Mouse (Mus musculus) MEL (cell line): ENCODE results near the gene Slc22a23. TPM values are rescaled to one million over a fixed set of nuclear protein-coding genes. Genes with fewer than 3 reads are reported as not detected.

ENCODE experiments used
- DNase-seq: peaks from one replicate; pipeline ENCODE4 v3.0.0; 2011; ENCODE audit warnings: low read depth, low spot score
- H3K27ac ChIP-seq: 2 replicates; pipeline ENCODE4 v1.5.1; 2012; ENCODE audit warnings: low read depth, mild to moderate bottlenecking, control low read depth, low read length, moderate library complexity; ENCODE audit not compliant: control insufficient read depth
- H3K27me3 ChIP-seq, 2 experiments: fragments of 150-350 bp in 1 of 2; sonication (generic) in 1 of 2; 2 replicates each; pipeline ENCODE4 v1.6.1; 2012; ENCODE audit warnings: low read length in 2 of 2, mild to moderate bottlenecking in 2 of 2, improper control_type of control experiment in 1 of 2, moderate library complexity in 1 of 2; ENCODE audit not compliant: insufficient read depth in 2 of 2, control insufficient read depth in 1 of 2
- H3K36me3 ChIP-seq, 2 experiments: 2 replicates each; pipeline ENCODE4 v1.6.1; 2012 to 2014; ENCODE audit warnings: low read length in 2 of 2, improper control_type of control experiment in 1 of 2, inconsistent platforms in 1 of 2, mild to moderate bottlenecking in 1 of 2; ENCODE audit not compliant: insufficient read depth in 2 of 2, control insufficient read depth in 1 of 2
- H3K4me1 ChIP-seq, 2 experiments: fragments of 150-350 bp in 1 of 2; sonication (generic) in 1 of 2; 2 replicates each; pipeline ENCODE4 v1.6.1; 2012; ENCODE audit warnings: low read length in 2 of 2, improper control_type of control experiment in 1 of 2, mild to moderate bottlenecking in 1 of 2; ENCODE audit not compliant: insufficient read depth in 2 of 2, control insufficient read depth in 1 of 2
- H3K4me3 ChIP-seq, 2 experiments: fragments of 150-350 bp in 1 of 2; sonication (generic) in 1 of 2; 2 replicates each; pipeline ENCODE4 v1.5.1; 2012; ENCODE audit warnings: low read depth in 2 of 2, low read length in 2 of 2, mild to moderate bottlenecking in 2 of 2, moderate library complexity in 2 of 2, control low read depth in 1 of 2, improper control_type of control experiment in 1 of 2; ENCODE audit not compliant: control insufficient read depth in 1 of 2, insufficient read depth in 1 of 2
- H3K79me2 ChIP-seq: 2 replicates; pipeline ENCODE4 v1.6.1; 2012; ENCODE audit warnings: mild to moderate bottlenecking, low read length, moderate library complexity; ENCODE audit not compliant: control insufficient read depth, poor library complexity, insufficient read depth
- H3K9ac ChIP-seq: 2 replicates; pipeline ENCODE4 v1.6.1; 2012; ENCODE audit warnings: low read depth, mild to moderate bottlenecking, control low read depth, low read length, moderate library complexity; ENCODE audit not compliant: control insufficient read depth, poor library complexity, severe bottlenecking
- H3K9me3 ChIP-seq: fragments of 150-350 bp; sonication (generic); replicated peaks from 2 replicates; pipeline ENCODE4 v1.6.1; 2012; ENCODE audit warnings: mild to moderate bottlenecking, low read length, improper control_type of control experiment, moderate library complexity; ENCODE audit not compliant: insufficient read depth
- CHD1 ChIP-seq: IDR thresholded peaks from 2 replicates; pipeline ENCODE4 v1.6.1; 2012; ENCODE audit warnings: low read depth, mild to moderate bottlenecking, inconsistent platforms, low read length, improper control_type of control experiment
- CHD2 ChIP-seq: IDR thresholded peaks from 2 replicates; pipeline ENCODE4 v1.6.1; 2011; ENCODE audit warnings: low read length, improper control_type of control experiment
- CTCF ChIP-seq, 3 experiments: IDR thresholded peaks in 2 of 3; conservative IDR thresholded peaks in 1 of 3; 2 replicates each; pipeline ENCODE4 v1.5.1; 2011 to 2012; ENCODE audit warnings: low read length in 3 of 3, low read depth in 2 of 3, mild to moderate bottlenecking in 2 of 3, improper control_type of control experiment in 1 of 3, inconsistent platforms in 1 of 3, mixed read lengths in 1 of 3, moderate library complexity in 1 of 3; ENCODE audit not compliant: control insufficient read depth in 1 of 3, insufficient read depth in 1 of 3, poor library complexity in 1 of 3, severe bottlenecking in 1 of 3
- EP300 ChIP-seq, 2 experiments: IDR thresholded peaks; 2 replicates each; pipeline ENCODE4 v1.6.1; 2011; ENCODE audit warnings: improper control_type of control experiment in 2 of 2, low read length in 2 of 2, low read depth in 1 of 2, mild to moderate bottlenecking in 1 of 2
- GATA1 ChIP-seq: IDR thresholded peaks from 2 replicates; pipeline ENCODE4 v1.6.1; 2011; ENCODE audit warnings: low read depth, low read length, improper control_type of control experiment
- HCFC1 ChIP-seq: IDR thresholded peaks from 2 replicates; pipeline ENCODE4 v1.6.1; 2012; ENCODE audit warnings: low read depth, mild to moderate bottlenecking, inconsistent platforms, low read length, improper control_type of control experiment, moderate library complexity
- JUND ChIP-seq: IDR thresholded peaks from 2 replicates; pipeline ENCODE4 v1.6.1; 2011; ENCODE audit warnings: low read depth, mild to moderate bottlenecking, improper control_type of control experiment, low read length
- KAT2A ChIP-seq: conservative IDR thresholded peaks from 2 replicates; pipeline ENCODE4 v1.6.1; 2012; ENCODE audit warnings: low read depth, low read length, improper control_type of control experiment, inconsistent platforms
- MAZ ChIP-seq: IDR thresholded peaks from 2 replicates; pipeline ENCODE4 v1.6.1; 2012; ENCODE audit warnings: low read depth, mild to moderate bottlenecking, inconsistent platforms, low read length, improper control_type of control experiment
- MEF2A ChIP-seq: IDR thresholded peaks from 2 replicates; pipeline ENCODE4 v1.6.1; 2014; ENCODE audit warnings: low read depth, mild to moderate bottlenecking, inconsistent platforms, low read length, improper control_type of control experiment; ENCODE audit not compliant: poor library complexity, insufficient replicate concordance, severe bottlenecking; ENCODE audit errors: extremely low read depth
- MYB ChIP-seq: IDR thresholded peaks from 2 replicates; pipeline ENCODE4 v1.6.1; 2011; ENCODE audit warnings: mild to moderate bottlenecking, low read depth, low read length, improper control_type of control experiment
- NELFE ChIP-seq: IDR thresholded peaks from 2 replicates; pipeline ENCODE4 v1.6.1; 2011; ENCODE audit warnings: low read depth, low read length, improper control_type of control experiment
- POLR2AphosphoS2 ChIP-seq: IDR thresholded peaks from 2 replicates; pipeline ENCODE4 v1.6.1; 2011; ENCODE audit warnings: low read length, improper control_type of control experiment
- POLR2AphosphoS5 ChIP-seq: IDR thresholded peaks from 2 replicates; pipeline ENCODE4 v1.6.1; 2012; ENCODE audit warnings: low read depth, borderline replicate concordance, mild to moderate bottlenecking, inconsistent platforms, low read length, moderate library complexity, mixed read lengths
- TCF12 ChIP-seq: IDR thresholded peaks from 2 replicates; pipeline ENCODE4 v1.6.1; 2014; ENCODE audit warnings: low read depth, mild to moderate bottlenecking, inconsistent platforms, low read length, improper control_type of control experiment, moderate library complexity
- ZC3H11A ChIP-seq: IDR thresholded peaks from 2 replicates; pipeline ENCODE4 v1.6.1; 2012; ENCODE audit warnings: low read depth, mild to moderate bottlenecking, inconsistent platforms, low read length, improper control_type of control experiment
- ZMIZ1 ChIP-seq: IDR thresholded peaks from 2 replicates; pipeline ENCODE4 v1.6.1; 2012; ENCODE audit warnings: low read depth, mild to moderate bottlenecking, inconsistent platforms, low read length, improper control_type of control experiment, moderate library complexity
- polyA plus RNA-seq, 2 experiments: library from polyadenylated mRNA; stranded (reverse) in 1 of 2; unstranded in 1 of 2; fragments of >175 nt in 1 of 2; fragments of >200 nt in 1 of 2; gene quantifications; 2 replicates each; pipeline versions ENCODE4 v1.2.1 to v1.2.4; 2012; ENCODE audit warnings: low replicate concordance in 2 of 2, low read depth in 1 of 2; ENCODE audit not compliant: insufficient read length in 2 of 2, insufficient read depth in 1 of 2, missing spikeins in 1 of 2
- total RNA-seq: library from RNA; depleted of rRNA; stranded (reverse); fragments of 300-350 nt; gene quantifications from 2 replicates; pipeline ENCODE4 v1.2.3, GENCODE M21; 2012

Slc22a23 gene
- total and polyA plus RNA-seq, 3 experiments: 22.2 to 24.3 TPM; not detected in 1

- H3K27ac ChIP-seq: no peak overlapping the region
- no peaks in the 10 kb centered on the region for H3K9me3 ChIP-seq
- TF ChIP-seq NELFE (no peak), ZMIZ1 (no peak), KAT2A (no peak), MEF2A (no peak), MAZ (no peak), CHD1 (no peak), POLR2AphosphoS2 (no peak), ZC3H11A (no peak)
- no peak for DNase-seq
- no peak overlapping the region for H3K9ac ChIP-seq
- peaks cover 3% of the 10 kb centered on the region; the same call in 1 of the 2 replicates for H3K79me2 ChIP-seq
- H3K27me3 ChIP-seq: no peaks in the 10 kb centered on the region
- H3K36me3 ChIP-seq: peaks cover 3 to 17% of the 10 kb centered on the region in 2 experiments
- H3K4me3 ChIP-seq: no peak overlapping the region
- H3K4me1 ChIP-seq: no peaks in the 10 kb centered on the region
Observed at GRCm38 (mm10) chr13:34288129-34288528, 56.9 kb downstream of the Slc22a23 start.

- H3K79me2 ChIP-seq: peaks cover 3% of the 10 kb centered on the region; the same call in 1 of the 2 replicates
- no peak for DNase-seq
- H3K4me1 ChIP-seq: no peaks in the 10 kb centered on the region
- no peak overlapping the region for H3K4me3 ChIP-seq
- no peaks in the 10 kb centered on the region for H3K27me3 ChIP-seq
- no peaks in the 10 kb centered on the region for H3K9me3 ChIP-seq
- H3K27ac ChIP-seq: no peak overlapping the region
- no peak overlapping the region for H3K9ac ChIP-seq
- TF ChIP-seq ZC3H11A (no peak), HCFC1 (no peak), GATA1 (no peak), TCF12 (no peak), CTCF (IDR thresholded peaks at IDR 0.05 in 2 of 3, conservative IDR thresholded peaks at IDR 0.05 in 1 of 3; ENCODE audit: control insufficient read depth in 1 of 3, insufficient read depth in 1 of 3, low read depth in 2 of 3, low read length in 3 of 3, poor library complexity in 1 of 3, severe bottlenecking in 1 of 3) (no peak), CHD2 (no peak), MYB (no peak), EP300 (IDR thresholded peaks at IDR 0.05; ENCODE audit: low read depth in 1 of 2, low read length in 2 of 2) (no peak), POLR2AphosphoS5 (no peak), JUND (no peak)
- H3K36me3 ChIP-seq: peaks cover 3 to 16% of the 10 kb centered on the region in 2 experiments
Observed at GRCm38 (mm10) chr13:34287601-34288083, 57.3 kb downstream of the Slc22a23 start.
